11 mouse cellular contexts compared by ENCODE assay signal in genomic region chr2:168978031-168978430, GRCm38 (mm10). TPM values are rescaled to one million over a fixed set of nuclear protein-coding genes. Genes with fewer than 3 reads are reported as not detected.
A peak's percentile ranks its signal among the peaks of the same experiment; 100 is the strongest.
DNase-seq lines count a peak whose midpoint lies in the region; ATAC-seq and TF ChIP-seq lines count a peak whose summit lies in the region.
"Had no signal": no experiment of that assay in that cellular context is flagged by ENCODE, and none has a peak within 500 bp of the region (broad histone marks: within the 10 kb centered on the region; RNA-seq: fewer than 3 reads in every experiment).

No protein-coding gene starts in this region.

- H3K4me3 ChIP-seq in kidney, embryonic 16.5 days (ENCODE audit: low read length): no peak overlapping the region
- H3K4me3 ChIP-seq in limb, embryonic 14.5 days (replicated peaks; ENCODE audit: low read length): no peak overlapping the region
- no peak overlapping the region for H3K4me3 ChIP-seq in gastrocnemius, adult 2 months

- H3K4me2 ChIP-seq in kidney, embryonic 16.5 days (replicated peaks; ENCODE audit: low read depth, low read length): peak overlapping the region; percentile 15; the same call in 1 of the 2 replicates
- no peak overlapping the region for H3K4me2 ChIP-seq in limb, embryonic 14.5 days (replicated peaks; ENCODE audit: low read depth, low read length, severe bottlenecking)

- H3K4me1 ChIP-seq in kidney, embryonic 16.5 days (ENCODE audit: insufficient read depth, low read length): no peaks in the 10 kb centered on the region
- H3K4me1 ChIP-seq in limb, embryonic 14.5 days (ENCODE audit: control insufficient read depth, insufficient read depth, low read length): no peaks in the 10 kb centered on the region

- H3K27ac ChIP-seq in kidney, embryonic 16.5 days (ENCODE audit: low read length): no peak overlapping the region
- 0 out of 2 replicates have a peak overlapping the region, but pooled peaks have one; percentile 13 for H3K27ac ChIP-seq in limb, embryonic 14.5 days (replicated peaks; ENCODE audit: low read depth, low read length)
- H3K27ac ChIP-seq in gastrocnemius, adult 2 months: no peak overlapping the region

- H3K36me3 ChIP-seq in kidney, embryonic 16.5 days (ENCODE audit: insufficient read depth, low read length): no peaks in the 10 kb centered on the region
- no peaks in the 10 kb centered on the region for H3K36me3 ChIP-seq in limb, embryonic 14.5 days (ENCODE audit: control insufficient read depth, insufficient read depth, low read length)

- intact Hi-C loops in gastrocnemius, adult 2 months (cut with DNase I): no loop called here

- no peaks in the 10 kb centered on the region for H3K27me3 ChIP-seq in kidney, embryonic 16.5 days (ENCODE audit: insufficient read depth, low read length)
- no peaks in the 10 kb centered on the region for H3K27me3 ChIP-seq in limb, embryonic 14.5 days (ENCODE audit: control insufficient read depth, insufficient read depth, low read length)
- H3K27me3 ChIP-seq: Patski had no signal

- 60% methylated on average over 9 of the region's 9 CpGs for WGBS in kidney, embryonic 16.5 days
- WGBS in limb, embryonic 14.5 days: 57% methylated on average over 9 of the region's 9 CpGs

- no peak for TF ChIP-seq POLR2A in brain, embryonic 14.5 days (IDR thresholded peaks at IDR 0.05; ENCODE audit: borderline replicate concordance, extremely low read depth, insufficient read depth, insufficient read length, poor library complexity, severe bottlenecking)
- TF ChIP-seq POLR2A in limb, embryonic 14.5 days (IDR thresholded peaks at IDR 0.05; ENCODE audit: borderline replicate concordance, extremely low read depth, insufficient read depth, insufficient read length): no peak

- peaks cover 4% of the 10 kb centered on the region; the same call in 1 of the 2 replicates for H3K9me3 ChIP-seq in kidney, embryonic 16.5 days (ENCODE audit: low read length)
- 0 out of 2 replicates have a peak, but pooled peaks cover 3% of the 10 kb centered on the region for H3K9me3 ChIP-seq in limb, embryonic 14.5 days (ENCODE audit: control insufficient read depth, low read length)

- TF ChIP-seq CTCF in brain, embryonic 14.5 days (IDR thresholded peaks at IDR 0.05; ENCODE audit: borderline replicate concordance, extremely low read depth, insufficient read depth, insufficient read length): no peak
- TF ChIP-seq CTCF in gastrocnemius, adult 2 months (IDR thresholded peaks at IDR 0.05): no peak

- ATAC-seq in kidney, embryonic 16.5 days (ENCODE audit: low FRiP score, low TSS enrichment): 0 out of 2 replicates have a peak, but pooled peaks have one; percentile 49
- no peak for ATAC-seq in limb, embryonic 14.5 days (ENCODE audit: low FRiP score, low read depth)
- ATAC-seq in CD4-positive, CD25-positive, alpha-beta regulatory T cell, adult 4 months: no peak
- ATAC-seq: Patski had no signal

- no peak overlapping the region for H3K9ac ChIP-seq in kidney, embryonic 16.5 days (replicated peaks; ENCODE audit: low read length)
- no peak overlapping the region for H3K9ac ChIP-seq in limb, embryonic 14.5 days (ENCODE audit: low read depth, low read length, severe bottlenecking)

- no peak for DNase-seq in kidney, postnatal 10 days
- peak; percentile 89 for DNase-seq in ZHBTc4 (ENCODE audit: low read depth, low spot score)
- peak; percentile 52 for DNase-seq in brain, embryonic 14.5 days (ENCODE audit: low read depth)
- DNase-seq in limb, embryonic 14.5 days (ENCODE audit: low spot score): no peak
- no peak for DNase-seq in gastrocnemius, adult 2 months
- DNase-seq in ovary, adult 18-20 months (ENCODE audit: low spot score): no peak
- DNase-seq: cerebellum, adult 11 months; lung, postnatal 36 days had no signal

RNA-seq across cellular contexts. Expression of gene Zfp64, which starts 22.6 kb away (rescaled TPM):
- polyA plus RNA-seq in kidney, embryonic 16.5 days (2015; fragmentation: Nextera tagmentation; extraction: Ambion mirVana): 30.1 and 33.0 TPM in 2 replicates
- polyA plus RNA-seq in brain, embryonic 14.5 days (2012; rRNA removed): 34.7 and 37.9 TPM in 2 replicates
- 46.0 and 55.3 TPM in 2 replicates for polyA plus RNA-seq in limb, embryonic 14.5 days (2012; rRNA removed)
- polyA plus RNA-seq in limb, embryonic 14.5 days (2014; fragmentation: Nextera tagmentation; extraction: Ambion mirVana): 49.5 and 50.6 TPM in 2 replicates
- polyA plus RNA-seq in CD4-positive, CD25-positive, alpha-beta regulatory T cell, adult 4 months (2017; shearing (Covaris generic)): 10 to 100 TPM; 26.5 to 40.1 TPM
- 1 to 10 TPM; 7.6 to 8.4 TPM for total RNA-seq in gastrocnemius, adult 2 months (2021)

Comparison
In these comparisons a context has a peak if more than half of its experiments do, and no peak if none do; other contexts are left out.
1. DNase-seq: peak in ZHBTc4 (single experiment) and brain, embryonic 14.5 days (single experiment); none in kidney, postnatal 10 days (single experiment), limb, embryonic 14.5 days (single experiment), gastrocnemius, adult 2 months (single experiment) and ovary, adult 18-20 months (single experiment).